Mouse (Mus musculus) neural tube, embryonic 13.5 days (tissue): ENCODE measurements around the gene Cdh24. TPM values are rescaled to one million over a fixed set of nuclear protein-coding genes. Genes with fewer than 3 reads are reported as not detected.

Experiments used
- microRNA counts: library from miRNA; unstranded; fragments of <30 nt; microRNA quantifications from one replicate; lab custom pipeline; 2016
- microRNA-seq: library from miRNA; unstranded; fragments of <30 nt; microRNA quantifications from one replicate; pipeline ENCODE4, GENCODE M21; 2016
- polyA plus RNA-seq: library from polyadenylated mRNA; unstranded; fragments of >200 nt; fragmentation: Nextera tagmentation; extraction: Ambion mirVana; gene quantifications from 2 replicates; pipeline ENCODE4 v1.2.1, GENCODE M21; 2015

Gene Cdh24
- polyA plus RNA-seq, 1 experiment from 2014 or later: 9.2 TPM

MicroRNAs encoded within 50 kb of the gene (microRNA counts, 519-probe panel; counts per million panel counts)
- microRNA mmu-miR-686 (lab: Ali Mortazavi, UCI): not detected

Small RNA genes lying within 50 kb of the gene (microRNA-seq; reads per million reads assigned to microRNA genes)
- not detected for gene Mir686
- gene Mir6948: 0.59 reads per million

Other genes with a start within 250 kb of the Cdh24 start
- 6.7 and 7.9 TPM in 2 replicates for gene Slc7a7, start 223.6 kb downstream of the Cdh24 start, polyA plus RNA-seq
- 209 and 275 TPM in 2 replicates for gene Mrpl52, start 214.5 kb downstream of the Cdh24 start, polyA plus RNA-seq
- gene Mmp14, start 209.8 kb downstream of the Cdh24 start, polyA plus RNA-seq: 52.7 and 65.4 TPM in 2 replicates
- gene Lrp10, start 177.2 kb downstream of the Cdh24 start, polyA plus RNA-seq: 30.1 and 32.7 TPM in 2 replicates
- 47.8 and 51.3 TPM in 2 replicates for gene Rem2, start 165.3 kb downstream of the Cdh24 start, polyA plus RNA-seq
- gene Prmt5, start 123.8 kb downstream of the Cdh24 start, polyA plus RNA-seq: 91.6 and 95.0 TPM in 2 replicates
- gene Haus4, start 86.7 kb downstream of the Cdh24 start, polyA plus RNA-seq: 26.3 and 28.6 TPM in 2 replicates
- 11.3 and 15.5 TPM in 2 replicates for gene Ajuba, start 63.8 kb downstream of the Cdh24 start, polyA plus RNA-seq
- gene 4931414P19Rik, start 35.4 kb downstream of the Cdh24 start, polyA plus RNA-seq: 7.6 and 8.3 TPM in 2 replicates
- 466 and 501 TPM in 2 replicates for gene Psmb5, start 23.3 kb downstream of the Cdh24 start, polyA plus RNA-seq
- gene Psmb11, start 19.9 kb downstream of the Cdh24 start, polyA plus RNA-seq: 0.07 TPM in 1 of 2 replicates, not detected in the other
- not detected in 2 replicates for gene Gm17606, start 412 bp downstream of the Cdh24 start, polyA plus RNA-seq
- 84.6 and 90.6 TPM in 2 replicates for gene 1700123O20Rik, start 44.9 kb upstream of the Cdh24 start, polyA plus RNA-seq
- gene Acin1, start 45.6 kb upstream of the Cdh24 start, polyA plus RNA-seq: 140 and 146 TPM in 2 replicates
- gene Gm29776, start 57.5 kb upstream of the Cdh24 start, polyA plus RNA-seq: 0.12 and 0.24 TPM in 2 replicates
- 0.23 TPM in 1 of 2 replicates, not detected in the other for gene Cebpe, start 70.8 kb upstream of the Cdh24 start, polyA plus RNA-seq
- gene Slc7a8, start 140.6 kb upstream of the Cdh24 start, polyA plus RNA-seq: 4.4 and 5.1 TPM in 2 replicates
- not detected in 2 replicates for gene Rnf212b, start 172.8 kb upstream of the Cdh24 start, polyA plus RNA-seq
- gene Homez, start 229.6 kb upstream of the Cdh24 start, polyA plus RNA-seq: 12.8 and 13.6 TPM in 2 replicates
- 1.9 and 2.3 TPM in 2 replicates for gene Ppp1r3e, start 236.2 kb upstream of the Cdh24 start, polyA plus RNA-seq
- 3.1 and 3.8 TPM in 2 replicates for gene Bcl2l2, start 242.0 kb upstream of the Cdh24 start, polyA plus RNA-seq
- gene Gm20521, start 242.1 kb upstream of the Cdh24 start, polyA plus RNA-seq: not detected in 2 replicates